Mouse (Mus musculus): ENCODE data around the gene Myh15.
"Not testable (repeated sequence)": the region's sequence is repeated elsewhere in the genome, so short reads cannot be mapped to it uniquely, and the experiment has no call there.

Myh15 gene

GRCm38 (mm10) chr16:49057186-49057585 is at the start of gene Myh15:
Gene Myh15 (plus strand): TSS chr16:49057486.
- DNase-seq (ENCODE audit: low read depth, low spot score) = no peak

GRCm38 (mm10) chr16:49016620-49017332 is 40.5 kb upstream of the Myh15 start:
- no peak for DNase-seq (ENCODE audit: low read depth, low spot score)

GRCm38 (mm10) chr16:49035852-49036251 is 21.4 kb upstream of the Myh15 start:
- DNase-seq (ENCODE audit: low read depth, low spot score) = no peak

- DNase-seq (ENCODE audit: low read depth, low spot score) = no peak
Measured at GRCm38 (mm10) chr16:49037771-49038170, 19.5 kb upstream of the Myh15 start.

GRCm38 (mm10) chr16:49040554-49041221 is 16.6 kb upstream of the Myh15 start:
- DNase-seq (ENCODE audit: low read depth, low spot score) = no peak

- DNase-seq (ENCODE audit: low read depth, low spot score) = no peak
Measured at GRCm38 (mm10) chr16:49049214-49049613, 8.1 kb upstream of the Myh15 start.

- no peak for DNase-seq (ENCODE audit: low read depth, low spot score)
Measured at GRCm38 (mm10) chr16:49069256-49069963, 12.1 kb downstream of the Myh15 start.

- no peak for DNase-seq (ENCODE audit: low read depth, low spot score)
Measured at GRCm38 (mm10) chr16:49071316-49071715, 14.0 kb downstream of the Myh15 start.

- DNase-seq (ENCODE audit: low read depth, low spot score) = no peak
Measured at GRCm38 (mm10) chr16:49128015-49128414, 70.7 kb downstream of the Myh15 start.

- DNase-seq (ENCODE audit: low read depth, low spot score) = no peak
Measured at GRCm38 (mm10) chr16:49156193-49156592, 98.9 kb downstream of the Myh15 start.

- peak; percentile 25 for DNase-seq (ENCODE audit: low read depth, low spot score)
Measured at GRCm38 (mm10) chr16:49164349-49165137, 107.3 kb downstream of the Myh15 start.

GRCm38 (mm10) chr16:49165728-49166127 is 108.4 kb downstream of the Myh15 start:
- DNase-seq (ENCODE audit: low read depth, low spot score) = no peak

GRCm38 (mm10) chr16:49167325-49167724 is 110.0 kb downstream of the Myh15 start:
- DNase-seq (ENCODE audit: low read depth, low spot score) = no peak

GRCm38 (mm10) chr16:49175077-49175476 is 117.8 kb downstream of the Myh15 start:
- DNase-seq (ENCODE audit: low read depth, low spot score) = no peak

GRCm38 (mm10) chr16:49175729-49176395 is 118.6 kb downstream of the Myh15 start:
- DNase-seq (ENCODE audit: low read depth, low spot score) = no peak

- no peak for DNase-seq (ENCODE audit: low read depth, low spot score)
Measured at GRCm38 (mm10) chr16:49193521-49193920, 136.2 kb downstream of the Myh15 start.

GRCm38 (mm10) chr16:49193986-49194385 is 136.7 kb downstream of the Myh15 start:
- no peak for DNase-seq (ENCODE audit: low read depth, low spot score)

GRCm38 (mm10) chr16:49196290-49196689 is 139.0 kb downstream of the Myh15 start:
- no peak for DNase-seq (ENCODE audit: low read depth, low spot score)

GRCm38 (mm10) chr16:49197951-49198350 is 140.7 kb downstream of the Myh15 start:
- DNase-seq (ENCODE audit: low read depth, low spot score) = no peak

- DNase-seq (ENCODE audit: low read depth, low spot score) = no peak
Measured at GRCm38 (mm10) chr16:49223733-49224132, 166.4 kb downstream of the Myh15 start.

GRCm38 (mm10) chr16:49243517-49243916 is 186.2 kb downstream of the Myh15 start:
- not testable (repeated sequence) for DNase-seq (ENCODE audit: low read depth, low spot score)

Data from c-Kit-negative CD71-positive TER-119-positive erythroid progenitor cells, embryonic 14.5 days (primary cell).